Mouse (Mus musculus) brain, embryonic 14.5 days (tissue): Measurements from ENCODE around the gene Rasa3. TPM values are rescaled to one million over a fixed set of nuclear protein-coding genes. Genes with fewer than 3 reads are reported as not detected.

Experiments used
- DNase-seq: peaks from one replicate; pipeline ENCODE4 v3.0.0-alpha.2; 2011; ENCODE audit warnings: low read depth
- CTCF ChIP-seq: fragments of 200-500 bp; IDR thresholded peaks from 2 replicates; pipeline ENCODE4 v1.5.1; 2012; ENCODE audit warnings: inconsistent platforms, mild to moderate bottlenecking, moderate library complexity, borderline replicate concordance; ENCODE audit not compliant: insufficient read depth, insufficient read length; ENCODE audit errors: extremely low read depth
- POLR2A ChIP-seq: fragments of 200-500 bp; IDR thresholded peaks from 2 replicates; pipeline ENCODE4 v1.6.1; 2012; ENCODE audit warnings: mild to moderate bottlenecking, inconsistent platforms, borderline replicate concordance; ENCODE audit not compliant: poor library complexity, insufficient read depth, insufficient read length, severe bottlenecking; ENCODE audit errors: extremely low read depth
- polyA plus RNA-seq: library from polyadenylated mRNA; depleted of rRNA; stranded (reverse); fragments of >200 nt; gene quantifications from 2 replicates; pipeline ENCODE4 v1.2.3, GENCODE M21; 2012; rRNA removed

The Rasa3 gene
- polyA plus RNA-seq, 1 experiment = 33.3 TPM

DNA sequence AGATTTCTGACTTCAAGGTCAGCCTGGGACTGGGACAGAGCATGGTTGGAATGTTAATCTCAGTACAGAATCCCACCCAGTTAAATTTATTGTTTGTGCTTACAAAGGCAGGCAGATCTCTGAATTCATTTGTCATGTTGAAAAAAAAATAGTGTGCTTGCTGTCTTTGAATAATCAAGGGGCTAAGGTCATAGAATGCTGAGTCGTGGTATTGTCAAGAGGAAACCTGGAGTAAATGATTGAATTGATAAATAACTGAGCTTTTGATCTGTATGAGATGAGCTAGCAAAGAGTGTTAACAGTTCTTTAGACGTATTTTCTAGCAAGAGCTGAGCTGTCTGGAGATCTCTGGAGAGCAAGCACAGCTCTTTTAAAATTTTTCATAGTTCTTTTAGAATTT is 140.3 kb downstream of the Rasa3 start:
- DNase-seq = no peak
- TF ChIP-seq POLR2A (no peak), CTCF (no peak)

GRCm38 (mm10) chr8:13533123-13533522 is 144.3 kb downstream of the Rasa3 start:
- DNase-seq = no peak
- TF ChIP-seq CTCF (no peak), POLR2A (no peak)

DNA sequence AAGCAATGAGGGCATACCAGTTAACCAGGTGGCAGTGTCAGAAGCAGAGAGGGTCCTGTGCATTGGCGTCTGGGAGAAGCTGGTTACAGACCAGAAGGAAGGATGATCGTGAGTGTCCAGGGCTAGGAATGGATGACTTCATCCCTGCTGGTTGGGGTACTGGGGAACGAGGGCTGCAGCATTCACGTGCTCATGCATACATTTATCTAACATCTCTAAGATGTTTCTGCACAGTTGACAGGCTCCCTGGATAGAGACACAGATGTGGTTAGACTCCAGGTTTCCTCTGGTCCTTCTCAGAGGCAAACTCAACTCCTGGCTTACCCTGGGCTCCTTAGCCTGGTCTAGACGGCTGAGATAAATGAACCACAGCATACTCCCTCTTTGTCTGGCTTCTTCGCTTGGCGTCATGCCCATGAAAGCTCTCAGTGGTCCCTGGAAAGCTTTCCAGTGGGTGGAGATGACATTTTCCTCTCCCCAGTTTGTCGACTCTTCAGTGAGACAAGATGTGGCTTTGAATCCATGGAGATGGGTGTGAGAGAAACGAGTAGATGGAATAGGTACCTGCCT is 145.7 kb downstream of the Rasa3 start:
- peak; percentile 28 for DNase-seq
- no peak for TF ChIP-seq CTCF
- TF ChIP-seq POLR2A = no peak

GRCm38 (mm10) chr8:13530941-13531340 is 146.5 kb downstream of the Rasa3 start:
- TF ChIP-seq POLR2A = no peak
- no peak for TF ChIP-seq CTCF
- DNase-seq = peak; percentile 91

DNA sequence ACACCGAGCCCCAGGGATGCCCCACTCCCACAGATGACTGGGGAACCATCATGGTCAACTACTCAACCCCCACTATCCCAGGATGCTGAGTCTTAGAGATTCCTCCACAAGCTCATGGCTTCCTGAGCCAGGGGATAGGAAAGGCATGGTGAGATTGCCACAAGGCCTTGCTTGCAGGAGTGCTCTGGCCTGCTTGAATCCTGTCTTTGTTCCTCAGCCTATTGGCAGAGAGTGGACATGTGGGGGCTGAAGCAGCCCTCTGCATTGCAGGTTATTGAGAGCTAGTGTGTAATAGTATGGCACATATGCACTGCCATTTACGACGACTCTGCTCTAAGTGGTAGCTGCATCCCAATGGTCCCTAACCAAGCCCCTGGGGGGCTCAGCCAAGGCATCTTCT is 147.0 kb downstream of the Rasa3 start:
- peak; percentile 36 for DNase-seq
- no peak for TF ChIP-seq CTCF
- no peak for TF ChIP-seq POLR2A

DNA sequence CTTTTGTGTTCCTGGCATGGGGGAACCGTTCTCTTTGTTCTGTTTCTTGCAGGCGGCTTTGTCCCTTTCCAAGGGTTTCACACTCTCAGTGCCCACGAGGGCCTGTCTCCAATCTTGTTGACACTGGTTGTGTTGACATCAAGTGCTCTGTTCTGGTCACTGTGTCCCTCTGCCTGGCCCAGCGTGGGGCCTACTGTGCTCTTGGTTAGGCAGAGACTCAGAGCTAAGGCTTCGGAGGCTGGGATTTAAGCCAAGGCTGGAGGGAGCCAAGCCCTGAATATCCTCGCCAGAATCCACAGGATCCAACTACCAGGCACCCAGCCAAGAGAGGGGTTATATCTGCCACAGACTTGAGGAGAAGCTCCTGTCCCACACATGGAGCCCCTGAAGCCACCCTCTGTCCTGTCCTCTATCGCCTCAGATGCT is 147.5 kb downstream of the Rasa3 start:
- peak; percentile 84 for DNase-seq

GRCm38 (mm10) chr8:13529011-13529840 is 148.2 kb downstream of the Rasa3 start:
- TF ChIP-seq CTCF (no peak), POLR2A (no peak)
- DNase-seq = no peak

More for the DNA sequence above, 147.5 kb downstream of the Rasa3 start:
- TF ChIP-seq CTCF = no peak
- TF ChIP-seq POLR2A = no peak

DNA sequence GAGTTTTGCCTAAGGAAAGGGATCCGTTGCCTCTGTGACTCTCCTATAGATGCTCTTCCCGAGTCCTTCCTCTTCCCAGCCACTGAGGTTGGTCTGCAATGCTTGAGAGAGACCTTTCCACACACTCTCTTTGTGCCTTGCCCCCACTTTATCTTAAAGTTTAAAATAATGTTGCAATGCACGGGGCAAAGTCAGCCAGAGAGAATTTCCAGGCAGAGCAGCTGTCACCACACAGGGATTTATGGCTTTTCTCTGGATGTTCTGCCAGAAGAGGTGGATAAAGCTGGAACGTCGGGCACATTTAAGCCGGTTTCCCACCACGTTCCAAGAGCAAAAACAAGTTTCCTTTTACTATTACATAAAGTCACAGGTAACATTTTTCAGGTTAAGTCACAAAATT is 156.0 kb downstream of the Rasa3 start:
- TF ChIP-seq CTCF (no peak), POLR2A (no peak)
- DNase-seq = no peak

GRCm38 (mm10) chr8:13520349-13520748 is 157.1 kb downstream of the Rasa3 start:
- no peak for TF ChIP-seq POLR2A
- TF ChIP-seq CTCF = no peak
- no peak for DNase-seq

GRCm38 (mm10) chr8:13519503-13519902 is 157.9 kb downstream of the Rasa3 start:
- DNase-seq = no peak
- TF ChIP-seq POLR2A (no peak), CTCF (no peak)

DNA sequence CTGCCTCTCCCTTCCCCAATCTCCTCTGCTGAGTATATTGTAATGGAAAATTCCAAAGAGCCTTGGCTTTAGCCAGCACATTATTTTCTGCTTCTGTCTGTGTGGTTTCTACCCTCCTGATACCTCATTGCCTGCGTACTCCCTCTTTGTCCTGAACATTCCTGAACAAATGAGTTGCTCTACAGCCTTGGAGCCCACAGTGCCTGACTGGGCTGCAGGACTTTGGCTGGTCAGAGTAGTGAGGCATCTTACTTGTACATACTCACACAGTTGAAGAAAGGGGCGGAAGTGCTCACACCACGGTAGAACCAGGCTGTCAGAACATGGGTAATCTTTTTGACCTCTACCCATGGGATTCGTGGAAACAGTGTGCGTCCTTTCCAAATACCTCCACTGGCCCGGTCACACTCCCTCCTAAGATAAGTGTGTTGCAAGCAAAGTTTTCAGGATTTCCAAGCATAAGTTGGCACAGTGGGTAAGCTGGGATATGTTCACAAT is 160.1 kb downstream of the Rasa3 start:
- TF ChIP-seq CTCF (no peak), POLR2A (no peak)
- no peak for DNase-seq

Other genes with a start within 250 kb of the Rasa3 start
- 0.20 and 0.27 TPM in 2 replicates for gene Tmem255b, start 242.4 kb downstream of the Rasa3 start, polyA plus RNA-seq
- gene Gas6, start 183.1 kb downstream of the Rasa3 start, polyA plus RNA-seq = 25.8 and 36.6 TPM in 2 replicates
- not detected in 2 replicates for gene 1700029H14Rik, start 115.1 kb downstream of the Rasa3 start, polyA plus RNA-seq
- gene Cfap97d2, start 28.3 kb upstream of the Rasa3 start, polyA plus RNA-seq = 1.8 and 2.0 TPM in 2 replicates
- 123 and 136 TPM in 2 replicates for gene Cdc16, start 80.1 kb upstream of the Rasa3 start, polyA plus RNA-seq
- gene Upf3a, start 108.0 kb upstream of the Rasa3 start, polyA plus RNA-seq = 20.3 and 26.6 TPM in 2 replicates
- not detected in 2 replicates for gene AF366264, start 160.8 kb upstream of the Rasa3 start, polyA plus RNA-seq
- 37.6 and 43.1 TPM in 2 replicates for gene Champ1, start 192.0 kb upstream of the Rasa3 start, polyA plus RNA-seq
- gene Coprs, start 212.7 kb upstream of the Rasa3 start, polyA plus RNA-seq = 67.6 and 71.3 TPM in 2 replicates